Mouse (Mus musculus) ES-E14 (cell line): ENCODE measurements around the gene Clasp1. TPM values are rescaled to one million over a fixed set of nuclear protein-coding genes. Genes with fewer than 3 reads are reported as not detected.

ENCODE experiments used
- DNase-seq: peaks from one replicate; pipeline ENCODE4 v3.0.0-alpha.2; 2013; ENCODE audit warnings: low read depth, low spot score
- H3K27ac ChIP-seq: 2 replicates; pipeline ENCODE4 v1.5.1; 2012; ENCODE audit warnings: low read depth, mild to moderate bottlenecking, low read length, moderate library complexity, mixed read lengths; ENCODE audit not compliant: poor library complexity, insufficient read depth, severe bottlenecking
- H3K36me3 ChIP-seq: 2 replicates; pipeline ENCODE4 v1.6.1; 2012; ENCODE audit warnings: mild to moderate bottlenecking, low read length, moderate library complexity, mixed read lengths; ENCODE audit not compliant: control insufficient read depth, poor library complexity, insufficient read depth, severe bottlenecking
- H3K4me1 ChIP-seq, 2 experiments: fragments of 150-350 bp in 1 of 2; sonication (generic) in 1 of 2; 2 replicates each; pipeline ENCODE4 v1.6.1; 2012; ENCODE audit warnings: low read length in 2 of 2, mild to moderate bottlenecking in 1 of 2, mixed read lengths in 1 of 2; ENCODE audit not compliant: control insufficient read depth in 2 of 2, insufficient read depth in 2 of 2, poor library complexity in 1 of 2
- H3K4me3 ChIP-seq, 2 experiments: fragments of 150-350 bp in 1 of 2; sonication (generic) in 1 of 2; 2 replicates each; pipeline ENCODE4 v1.5.1; 2012; ENCODE audit warnings: low read length in 2 of 2, low read depth in 1 of 2, mild to moderate bottlenecking in 1 of 2, mixed read lengths in 1 of 2; ENCODE audit not compliant: insufficient read depth in 1 of 2, poor library complexity in 1 of 2, severe bottlenecking in 1 of 2
- H3K9ac ChIP-seq: 2 replicates; pipeline ENCODE4 v1.6.1; 2012; ENCODE audit warnings: low read depth, mild to moderate bottlenecking, low read length, mixed read lengths; ENCODE audit not compliant: poor library complexity, insufficient read depth, severe bottlenecking
- H3K9me3 ChIP-seq: fragments of 150-350 bp; sonication (generic); 2 replicates; pipeline ENCODE4 v1.6.1; 2012; ENCODE audit warnings: low read depth, mild to moderate bottlenecking, low read length; ENCODE audit not compliant: control insufficient read depth, insufficient read depth
- CHD2 ChIP-seq: IDR thresholded peaks from 2 replicates; pipeline ENCODE4 v1.6.1; 2014; ENCODE audit warnings: mild to moderate bottlenecking, low read depth, low read length, inconsistent platforms
- HCFC1 ChIP-seq: IDR thresholded peaks from 2 replicates; pipeline ENCODE4 v1.6.1; 2012; ENCODE audit warnings: low read length, inconsistent platforms, borderline replicate concordance; ENCODE audit not compliant: insufficient read depth
- MAFK ChIP-seq: IDR thresholded peaks from 2 replicates; pipeline ENCODE4 v1.6.1; 2014; ENCODE audit warnings: mild to moderate bottlenecking, low read depth, low read length, inconsistent platforms; ENCODE audit not compliant: insufficient read depth
- ZC3H11A ChIP-seq: IDR thresholded peaks from 2 replicates; pipeline ENCODE4 v1.6.1; 2012; ENCODE audit warnings: low read depth, mild to moderate bottlenecking, inconsistent platforms, low read length, borderline replicate concordance
- ZNF384 ChIP-seq: IDR thresholded peaks from 2 replicates; pipeline ENCODE4 v1.6.1; 2012; ENCODE audit warnings: low read depth, low read length, inconsistent platforms
- in situ Hi-C, 2 experiments: fragments of 600-800 bp; cut with MboI; formaldehyde crosslinking; loops; one replicate each; pipeline ENCODE4 v1.15.1; 2025; ENCODE audit warnings: low sequenced_read_pairs in 2 of 2, inconsistent platforms in 1 of 2; ENCODE audit not compliant: unreplicated experiment in 2 of 2
- total RNA-seq: library from RNA; depleted of rRNA; stranded (reverse); fragments of 300-350 nt; gene quantifications from 2 replicates; pipeline ENCODE4 v1.2.3, GENCODE M21; 2012

Clasp1 gene
- total RNA-seq, 1 experiment, result 38.9 TPM

- no peak for DNase-seq
- in situ Hi-C loops, result no loop called here
- H3K36me3 ChIP-seq, result peaks cover 15% of the 10 kb centered on the region
- H3K4me1 ChIP-seq, result no peaks in the 10 kb centered on the region
- no peak overlapping the region for H3K27ac ChIP-seq
- H3K9ac ChIP-seq, result no peak overlapping the region
- no peaks in the 10 kb centered on the region for H3K9me3 ChIP-seq
- TF ChIP-seq ZC3H11A (no peak), MAFK (no peak), HCFC1 (no peak), ZNF384 (no peak), CHD2 (no peak)
- H3K4me3 ChIP-seq, result no peak overlapping the region
Measured at GRCm38 (mm10) chr1:118511738-118512530, 123.1 kb downstream of the Clasp1 start.

GRCm38 (mm10) chr1:118516256-118516655 is 127.4 kb downstream of the Clasp1 start:
- peaks cover 4% of the 10 kb centered on the region; the same call in 1 of the 2 replicates for H3K36me3 ChIP-seq
- H3K9me3 ChIP-seq, result no peaks in the 10 kb centered on the region
- in situ Hi-C loops, result no loop called here
- TF ChIP-seq ZC3H11A (no peak), CHD2 (no peak), ZNF384 (no peak), MAFK (no peak), HCFC1 (no peak)
- no peak overlapping the region for H3K4me3 ChIP-seq
- H3K9ac ChIP-seq, result no peak overlapping the region
- no peak for DNase-seq
- H3K27ac ChIP-seq, result no peak overlapping the region
- H3K4me1 ChIP-seq, result no peaks in the 10 kb centered on the region

GRCm38 (mm10) chr1:118523161-118523560 is 134.3 kb downstream of the Clasp1 start:
- no peak overlapping the region for H3K4me3 ChIP-seq
- in situ Hi-C loops, result no loop called here
- no peak overlapping the region for H3K27ac ChIP-seq
- H3K36me3 ChIP-seq, result peaks cover 12% of the 10 kb centered on the region
- H3K9me3 ChIP-seq, result no peaks in the 10 kb centered on the region
- TF ChIP-seq CHD2 (no peak), MAFK (no peak), HCFC1 (no peak), ZNF384 (no peak), ZC3H11A (no peak)
- no peak for DNase-seq
- no peaks in the 10 kb centered on the region for H3K4me1 ChIP-seq
- H3K9ac ChIP-seq, result no peak overlapping the region

- H3K36me3 ChIP-seq, result peaks cover 13% of the 10 kb centered on the region
- in situ Hi-C loops, result no loop called here
- H3K9ac ChIP-seq, result no peak overlapping the region
- DNase-seq, result no peak
- H3K9me3 ChIP-seq, result no peaks in the 10 kb centered on the region
- no peak overlapping the region for H3K4me3 ChIP-seq
- H3K27ac ChIP-seq, result no peak overlapping the region
- no peak for TF ChIP-seq CHD2
- no peak for TF ChIP-seq ZC3H11A
- no peak for TF ChIP-seq HCFC1
- TF ChIP-seq MAFK, result no peak
- TF ChIP-seq ZNF384, result no peak
- no peaks in the 10 kb centered on the region for H3K4me1 ChIP-seq
Measured at GRCm38 (mm10) chr1:118525336-118525735, 136.5 kb downstream of the Clasp1 start.
